Mouse (Mus musculus): ENCODE data around the gene Cep57l1. TPM values are rescaled to one million over a fixed set of nuclear protein-coding genes. Genes with fewer than 3 reads are reported as not detected.

Gene Cep57l1
- polyA plus RNA-seq, 1 experiment from 2014 or later: 22.8 TPM

DNA sequence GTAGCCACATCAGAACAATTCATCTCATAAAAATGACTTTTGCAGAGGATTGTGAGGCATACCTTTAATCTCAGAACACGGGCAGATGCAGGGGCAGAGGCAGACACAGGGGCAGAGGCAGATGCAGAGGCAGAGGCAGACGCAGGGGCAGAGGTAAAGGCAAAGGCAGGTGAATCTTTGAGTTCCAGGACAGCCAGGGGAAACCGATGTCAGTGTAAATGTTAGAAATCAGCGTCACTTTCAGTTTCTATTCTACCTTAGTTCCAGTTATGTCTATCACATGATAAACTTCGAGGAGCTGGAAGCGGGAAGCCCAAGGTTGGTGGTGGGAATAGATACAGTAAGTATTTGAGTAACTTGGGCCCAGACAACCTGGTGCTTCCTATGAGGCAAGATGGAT, 42.4 kb downstream of the Cep57l1 start:
- ATAC-seq (ENCODE audit: insufficient number of reproducible peaks, insufficient read depth, low FRiP score, low read depth): no peak
- H3K36me3 ChIP-seq (ENCODE audit: control insufficient read depth, insufficient read depth, low read length): no peaks in the 10 kb centered on the region
- H3K4me1 ChIP-seq (ENCODE audit: control insufficient read depth, insufficient read depth, low read length): no peaks in the 10 kb centered on the region
- no peak overlapping the region for H3K4me3 ChIP-seq (ENCODE audit: low read depth, low read length)
- no peaks in the 10 kb centered on the region for H3K27me3 ChIP-seq (ENCODE audit: control insufficient read depth, insufficient read depth, low read length)
- 85% methylated on average over 6 of the region's 6 CpGs for WGBS
- H3K27ac ChIP-seq (ENCODE audit: low read length): no peak overlapping the region
- no peak overlapping the region for H3K4me2 ChIP-seq (replicated peaks; ENCODE audit: low read depth, low read length)
- no peak overlapping the region for H3K9ac ChIP-seq (replicated peaks; ENCODE audit: low read depth, low read length)
- no peaks in the 10 kb centered on the region for H3K9me3 ChIP-seq (ENCODE audit: control insufficient read depth, low read depth, low read length)

DNA sequence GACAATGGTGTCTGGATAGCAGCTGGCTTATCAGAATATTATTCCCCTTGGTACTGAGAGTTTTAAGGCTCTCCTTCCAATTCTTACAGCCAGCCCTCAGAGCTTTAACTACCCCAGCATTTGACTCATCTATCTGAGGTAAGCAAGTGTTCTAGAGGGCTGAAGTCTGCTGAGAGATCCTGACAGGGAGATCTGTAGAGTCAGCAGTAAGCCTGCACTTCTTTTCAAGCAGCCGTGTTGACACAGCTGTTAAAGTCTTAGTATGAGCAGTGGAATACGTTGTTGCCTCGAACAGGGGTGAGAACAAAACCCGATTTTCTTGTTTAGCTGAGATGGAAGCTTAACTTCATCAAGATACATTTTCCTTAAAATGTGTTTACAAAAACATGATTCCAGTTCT, 43.4 kb downstream of the Cep57l1 start:
- Histone ChIP-seq H3K9ac (replicated peaks; ENCODE audit: low read depth, low read length) (no peak overlapping the region), H3K4me2 (replicated peaks; ENCODE audit: low read depth, low read length) (no peak overlapping the region), H3K4me1 (ENCODE audit: control insufficient read depth, insufficient read depth, low read length) (no peaks in the 10 kb centered on the region), H3K36me3 (ENCODE audit: control insufficient read depth, insufficient read depth, low read length) (no peaks in the 10 kb centered on the region), H3K27me3 (ENCODE audit: control insufficient read depth, insufficient read depth, low read length) (no peaks in the 10 kb centered on the region), H3K9me3 (ENCODE audit: control insufficient read depth, low read depth, low read length) (no peaks in the 10 kb centered on the region), H3K4me3 (ENCODE audit: low read depth, low read length) (no peak overlapping the region), H3K27ac (ENCODE audit: low read length) (no peak overlapping the region)
- 56% methylated on average over 4 of the region's 4 CpGs for WGBS
- no peak for ATAC-seq (ENCODE audit: insufficient number of reproducible peaks, insufficient read depth, low FRiP score, low read depth)

DNA sequence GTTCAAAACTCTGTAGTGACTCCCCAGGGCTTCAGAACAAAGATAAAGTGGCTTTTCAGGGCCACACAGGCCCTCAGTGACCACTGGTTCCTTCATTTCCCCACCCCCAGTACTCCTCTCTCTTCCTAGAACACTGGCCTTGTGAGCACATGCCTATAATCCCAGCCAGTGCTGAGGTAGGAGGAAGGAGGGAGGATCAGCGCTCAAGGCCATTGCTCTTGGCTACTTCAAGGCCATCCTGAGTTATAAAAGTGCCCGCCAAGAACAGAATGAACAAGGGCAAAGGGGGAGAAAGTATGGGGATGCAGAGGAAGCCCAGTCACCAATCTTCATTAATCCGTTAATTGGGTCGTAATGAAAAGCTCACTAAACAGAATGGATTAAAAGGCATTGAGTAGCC, 44.1 kb downstream of the Cep57l1 start:
- Histone ChIP-seq H3K27me3 (ENCODE audit: control insufficient read depth, insufficient read depth, low read length) (no peaks in the 10 kb centered on the region), H3K9ac (replicated peaks; ENCODE audit: low read depth, low read length) (no peak overlapping the region), H3K27ac (ENCODE audit: low read length) (no peak overlapping the region), H3K36me3 (ENCODE audit: control insufficient read depth, insufficient read depth, low read length) (no peaks in the 10 kb centered on the region), H3K9me3 (ENCODE audit: control insufficient read depth, low read depth, low read length) (no peaks in the 10 kb centered on the region), H3K4me2 (replicated peaks; ENCODE audit: low read depth, low read length) (no peak overlapping the region), H3K4me1 (ENCODE audit: control insufficient read depth, insufficient read depth, low read length) (no peaks in the 10 kb centered on the region), H3K4me3 (ENCODE audit: low read depth, low read length) (no peak overlapping the region)
- ATAC-seq (ENCODE audit: insufficient number of reproducible peaks, insufficient read depth, low FRiP score, low read depth): no peak
- WGBS: 86% methylated on average over 4 of the region's 4 CpGs

- H3K27ac ChIP-seq (ENCODE audit: low read length): no peak overlapping the region
- WGBS: 53% methylated on average over 3 of the region's 3 CpGs
- H3K4me1 ChIP-seq (ENCODE audit: control insufficient read depth, insufficient read depth, low read length): no peaks in the 10 kb centered on the region
- no peaks in the 10 kb centered on the region for H3K36me3 ChIP-seq (ENCODE audit: control insufficient read depth, insufficient read depth, low read length)
- H3K4me2 ChIP-seq (replicated peaks; ENCODE audit: low read depth, low read length): no peak overlapping the region
- H3K9me3 ChIP-seq (ENCODE audit: control insufficient read depth, low read depth, low read length): no peaks in the 10 kb centered on the region
- no peak overlapping the region for H3K9ac ChIP-seq (replicated peaks; ENCODE audit: low read depth, low read length)
- ATAC-seq (ENCODE audit: insufficient number of reproducible peaks, insufficient read depth, low FRiP score, low read depth): no peak
- H3K4me3 ChIP-seq (ENCODE audit: low read depth, low read length): no peak overlapping the region
- no peaks in the 10 kb centered on the region for H3K27me3 ChIP-seq (ENCODE audit: control insufficient read depth, insufficient read depth, low read length)
Observed at GRCm38 (mm10) chr10:41763741-41764385, 45.8 kb downstream of the Cep57l1 start.

GRCm38 (mm10) chr10:41760866-41761265, 48.8 kb downstream of the Cep57l1 start:
- no peaks in the 10 kb centered on the region for H3K27me3 ChIP-seq (ENCODE audit: control insufficient read depth, insufficient read depth, low read length)
- no peak overlapping the region for H3K27ac ChIP-seq (ENCODE audit: low read length)
- no peaks in the 10 kb centered on the region for H3K4me1 ChIP-seq (ENCODE audit: control insufficient read depth, insufficient read depth, low read length)
- 78% methylated on average over 3 of the region's 3 CpGs for WGBS
- H3K9ac ChIP-seq (replicated peaks; ENCODE audit: low read depth, low read length): no peak overlapping the region
- H3K9me3 ChIP-seq (ENCODE audit: control insufficient read depth, low read depth, low read length): no peaks in the 10 kb centered on the region
- H3K36me3 ChIP-seq (ENCODE audit: control insufficient read depth, insufficient read depth, low read length): no peaks in the 10 kb centered on the region
- no peak overlapping the region for H3K4me3 ChIP-seq (ENCODE audit: low read depth, low read length)
- no peak for ATAC-seq (ENCODE audit: insufficient number of reproducible peaks, insufficient read depth, low FRiP score, low read depth)
- no peak overlapping the region for H3K4me2 ChIP-seq (replicated peaks; ENCODE audit: low read depth, low read length)

GRCm38 (mm10) chr10:41758041-41758440, 51.6 kb downstream of the Cep57l1 start:
- H3K27ac ChIP-seq (ENCODE audit: low read length): no peak overlapping the region
- H3K27me3 ChIP-seq (ENCODE audit: control insufficient read depth, insufficient read depth, low read length): no peaks in the 10 kb centered on the region
- no peak overlapping the region for H3K9ac ChIP-seq (replicated peaks; ENCODE audit: low read depth, low read length)
- H3K9me3 ChIP-seq (ENCODE audit: control insufficient read depth, low read depth, low read length): no peaks in the 10 kb centered on the region
- no peak overlapping the region for H3K4me2 ChIP-seq (replicated peaks; ENCODE audit: low read depth, low read length)
- no peaks in the 10 kb centered on the region for H3K36me3 ChIP-seq (ENCODE audit: control insufficient read depth, insufficient read depth, low read length)
- H3K4me1 ChIP-seq (ENCODE audit: control insufficient read depth, insufficient read depth, low read length): no peaks in the 10 kb centered on the region
- H3K4me3 ChIP-seq (ENCODE audit: low read depth, low read length): no peak overlapping the region
- ATAC-seq (ENCODE audit: insufficient number of reproducible peaks, insufficient read depth, low FRiP score, low read depth): no peak

GRCm38 (mm10) chr10:41757226-41757625, 52.4 kb downstream of the Cep57l1 start:
- H3K4me3 ChIP-seq (ENCODE audit: low read depth, low read length): no peak overlapping the region
- 95% methylated on average over 5 of the region's 5 CpGs for WGBS
- no peak overlapping the region for H3K27ac ChIP-seq (ENCODE audit: low read length)
- no peaks in the 10 kb centered on the region for H3K27me3 ChIP-seq (ENCODE audit: control insufficient read depth, insufficient read depth, low read length)
- ATAC-seq (ENCODE audit: insufficient number of reproducible peaks, insufficient read depth, low FRiP score, low read depth): no peak
- H3K9me3 ChIP-seq (ENCODE audit: control insufficient read depth, low read depth, low read length): no peaks in the 10 kb centered on the region
- no peaks in the 10 kb centered on the region for H3K4me1 ChIP-seq (ENCODE audit: control insufficient read depth, insufficient read depth, low read length)
- no peaks in the 10 kb centered on the region for H3K36me3 ChIP-seq (ENCODE audit: control insufficient read depth, insufficient read depth, low read length)
- no peak overlapping the region for H3K4me2 ChIP-seq (replicated peaks; ENCODE audit: low read depth, low read length)
- no peak overlapping the region for H3K9ac ChIP-seq (replicated peaks; ENCODE audit: low read depth, low read length)

DNA sequence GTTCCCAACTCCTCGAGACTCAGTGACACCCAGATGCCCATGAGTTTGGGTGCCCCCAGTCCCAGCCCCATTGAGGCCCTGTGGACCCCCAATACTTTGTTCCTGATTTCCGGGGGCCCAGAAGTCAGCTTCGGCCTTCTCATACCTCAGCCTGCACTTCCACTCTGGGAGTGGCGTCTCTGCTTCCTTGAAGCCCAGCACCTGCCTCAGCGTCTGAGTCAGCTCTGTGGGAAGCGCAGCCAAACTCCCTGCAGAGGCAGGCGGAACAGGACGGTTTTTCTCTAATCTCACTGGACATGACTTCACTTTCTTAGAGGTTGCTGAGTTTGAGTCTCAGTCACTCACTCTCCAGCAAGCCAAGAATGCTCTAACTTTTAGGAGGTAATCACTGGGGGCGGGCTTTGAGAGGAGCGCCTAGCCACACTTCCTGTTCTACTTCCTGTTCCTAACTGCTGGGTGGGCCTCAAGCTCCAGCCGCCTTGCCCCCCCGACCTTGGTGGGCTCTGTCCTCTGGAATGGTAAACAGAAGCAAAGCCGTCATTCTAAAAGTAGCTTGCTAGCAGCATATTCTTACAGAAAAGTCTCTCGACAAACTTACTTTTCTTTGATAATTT, 57.7 kb downstream of the Cep57l1 start:
- 68% methylated on average over 14 of the region's 14 CpGs for WGBS

GRCm38 (mm10) chr10:41749306-41749705, 60.4 kb downstream of the Cep57l1 start:
- ATAC-seq (ENCODE audit: insufficient number of reproducible peaks, insufficient read depth, low FRiP score, low read depth): no peak
- Histone ChIP-seq H3K9me3 (ENCODE audit: control insufficient read depth, low read depth, low read length) (no peaks in the 10 kb centered on the region), H3K9ac (replicated peaks; ENCODE audit: low read depth, low read length) (no peak overlapping the region), H3K4me2 (replicated peaks; ENCODE audit: low read depth, low read length) (no peak overlapping the region), H3K4me1 (ENCODE audit: control insufficient read depth, insufficient read depth, low read length) (no peaks in the 10 kb centered on the region), H3K4me3 (ENCODE audit: low read depth, low read length) (no peak overlapping the region), H3K27ac (ENCODE audit: low read length) (no peak overlapping the region), H3K27me3 (ENCODE audit: control insufficient read depth, insufficient read depth, low read length) (no peaks in the 10 kb centered on the region), H3K36me3 (ENCODE audit: control insufficient read depth, insufficient read depth, low read length) (0 out of 2 replicates have a peak, but pooled peaks cover 2% of the 10 kb centered on the region)
- WGBS: 72% methylated on average over 3 of the region's 3 CpGs

More for the DNA sequence above, 57.7 kb downstream of the Cep57l1 start:
- Histone ChIP-seq H3K9me3 (ENCODE audit: control insufficient read depth, low read depth, low read length) (no peaks in the 10 kb centered on the region), H3K4me1 (ENCODE audit: control insufficient read depth, insufficient read depth, low read length) (no peaks in the 10 kb centered on the region), H3K4me2 (replicated peaks; ENCODE audit: low read depth, low read length) (no peak overlapping the region), H3K36me3 (ENCODE audit: control insufficient read depth, insufficient read depth, low read length) (no peaks in the 10 kb centered on the region), H3K27ac (ENCODE audit: low read length) (no peak overlapping the region), H3K27me3 (ENCODE audit: control insufficient read depth, insufficient read depth, low read length) (no peaks in the 10 kb centered on the region), H3K4me3 (ENCODE audit: low read depth, low read length) (no peak overlapping the region), H3K9ac (replicated peaks; ENCODE audit: low read depth, low read length) (no peak overlapping the region)
- no peak for ATAC-seq (ENCODE audit: insufficient number of reproducible peaks, insufficient read depth, low FRiP score, low read depth)
